Mouse (Mus musculus) monocyte, adult 5-6 weeks (primary cell): Measurements from ENCODE around the gene Zfp512b. TPM values are rescaled to one million over a fixed set of nuclear protein-coding genes. Genes with fewer than 3 reads are reported as not detected.
A peak's percentile ranks its signal among the peaks of the same experiment; 100 is the strongest.

Source experiments
- ATAC-seq: fragments of 153-309, 156-312 bp; replicated peaks from 2 replicates; pipeline ENCODE4 v1.8.0; 2017; ENCODE audit warnings: mild to moderate bottlenecking; ENCODE audit not compliant: low TSS enrichment, insufficient number of reproducible peaks, severe bottlenecking, poor library complexity, low FRiP score
- total RNA-seq: library from RNA; stranded (forward); fragments of 200-1000, 200-491, 200-594 nt; gene quantifications from 3 replicates; pipeline ENCODE4 v1.2.3, GENCODE M21; 2017

The Zfp512b gene
- total RNA-seq, 1 experiment from 2014 or later, result 6.6 TPM

DNA sequence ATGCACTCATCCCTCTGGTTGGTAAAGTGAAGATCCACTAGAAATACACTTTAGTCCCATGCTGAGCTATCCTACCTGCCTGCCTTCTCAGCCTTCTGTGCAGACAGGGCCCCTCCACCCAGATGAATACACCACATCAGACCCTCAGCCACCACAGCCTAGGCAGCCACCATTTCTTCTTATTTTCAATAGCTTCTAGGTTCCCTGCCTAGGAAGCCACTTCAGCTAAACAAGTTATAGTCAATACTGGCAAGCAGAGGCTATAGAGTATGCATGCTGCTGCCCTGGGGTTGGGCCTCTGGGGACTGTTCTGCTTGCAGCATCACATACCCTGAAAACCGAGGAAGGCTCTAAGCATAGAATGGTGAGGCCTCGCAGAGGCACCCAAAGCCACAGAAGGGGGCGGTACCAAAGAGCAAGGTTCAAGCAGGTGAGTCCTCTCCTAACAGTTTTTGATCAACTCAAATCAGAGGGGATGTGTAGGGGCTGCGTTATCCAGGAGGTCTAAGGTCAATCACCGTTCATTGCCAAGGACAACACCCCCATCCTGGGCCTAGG, 996 bp downstream of the Zfp512b start, which contains the start of gene Prpf6:
TSS of gene Prpf6 (plus strand) at position 341 of the 558 bp plus-strand sequence.
- no peak for ATAC-seq

DNA sequence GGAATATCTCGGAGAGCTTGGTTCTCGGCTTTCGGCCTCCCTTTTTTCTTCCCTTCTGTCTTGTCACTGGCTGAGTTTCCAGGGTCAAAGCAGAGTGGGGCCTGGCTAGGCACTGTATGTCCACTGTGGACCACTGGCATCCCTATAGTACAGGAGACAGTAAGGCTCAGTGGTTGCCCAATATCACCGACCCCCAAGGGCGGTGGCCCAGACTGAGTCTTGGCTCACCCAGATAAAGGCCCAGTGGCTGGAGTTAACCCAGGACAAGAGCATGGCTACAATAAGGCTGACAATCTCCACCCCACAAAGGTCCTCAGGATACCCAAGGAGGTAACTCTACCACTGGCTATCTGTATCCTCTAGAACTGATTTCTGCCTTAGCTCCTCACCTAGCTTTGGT, 2.1 kb downstream of the Zfp512b start:
- no peak for ATAC-seq

DNA sequence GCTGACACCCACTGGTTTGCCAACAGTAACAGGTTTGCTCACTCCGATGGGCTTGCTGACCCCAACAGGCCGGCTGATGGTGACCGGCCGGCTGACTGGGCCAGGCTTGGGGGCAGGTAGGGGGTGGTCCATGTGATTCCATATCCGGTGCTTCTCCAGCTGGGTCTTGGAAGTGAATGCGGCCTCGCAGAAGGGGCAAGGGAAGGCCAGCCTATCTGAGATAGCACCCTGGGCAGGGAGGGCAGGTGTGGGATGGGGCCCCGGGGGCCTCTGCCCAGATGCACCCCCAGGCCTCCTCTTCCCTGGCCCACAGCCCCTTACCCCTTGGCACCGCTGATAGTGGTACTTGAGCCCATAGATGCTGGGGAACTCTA, 2.9 kb downstream of the Zfp512b start:
- no peak for ATAC-seq

GRCm38 (mm10) chr2:181589011-181589731, 3.4 kb downstream of the Zfp512b start:
- ATAC-seq, result no peak

GRCm38 (mm10) chr2:181588229-181588780, 4.3 kb downstream of the Zfp512b start:
- no peak for ATAC-seq

DNA sequence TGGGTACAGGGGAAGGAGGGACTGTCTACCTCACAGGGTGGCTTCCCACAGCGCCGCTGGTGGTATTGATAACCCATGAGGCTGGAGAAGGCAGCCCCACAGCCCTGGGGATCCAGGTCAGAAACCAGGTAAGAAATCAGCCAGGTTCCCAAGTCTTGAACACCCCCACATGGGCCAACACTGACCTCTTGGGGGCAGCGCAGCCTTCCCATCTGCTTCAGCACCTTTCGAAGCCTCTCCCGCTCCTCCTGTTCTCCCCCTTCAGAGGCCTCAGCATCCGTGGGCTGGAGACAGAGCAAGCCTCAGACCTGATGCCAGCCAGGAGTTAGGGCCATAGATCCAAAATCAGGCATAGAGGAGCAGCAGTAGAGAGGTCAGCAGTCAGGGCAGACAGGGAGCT, 4.8 kb downstream of the Zfp512b start:
- no peak for ATAC-seq

DNA sequence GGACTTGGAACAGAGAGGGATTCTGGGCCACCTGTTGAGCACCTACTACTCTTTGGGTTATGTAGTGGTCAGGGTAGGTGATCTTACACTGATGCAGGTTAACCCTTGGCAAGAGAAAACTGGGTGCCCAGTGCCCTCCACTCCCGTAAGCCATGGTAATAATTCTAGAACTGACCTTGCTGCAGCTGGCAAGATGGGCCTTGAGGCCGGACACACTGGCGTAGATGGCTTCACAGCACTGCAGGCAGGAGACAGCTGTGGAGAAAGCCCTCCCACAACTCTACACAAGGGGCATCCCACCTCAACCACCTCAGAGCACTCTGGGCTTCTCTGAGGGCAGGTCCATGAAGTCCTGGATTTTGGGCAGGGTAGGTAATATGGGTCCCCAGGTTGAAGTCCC, 6.5 kb downstream of the Zfp512b start:
- ATAC-seq, result no peak

DNA sequence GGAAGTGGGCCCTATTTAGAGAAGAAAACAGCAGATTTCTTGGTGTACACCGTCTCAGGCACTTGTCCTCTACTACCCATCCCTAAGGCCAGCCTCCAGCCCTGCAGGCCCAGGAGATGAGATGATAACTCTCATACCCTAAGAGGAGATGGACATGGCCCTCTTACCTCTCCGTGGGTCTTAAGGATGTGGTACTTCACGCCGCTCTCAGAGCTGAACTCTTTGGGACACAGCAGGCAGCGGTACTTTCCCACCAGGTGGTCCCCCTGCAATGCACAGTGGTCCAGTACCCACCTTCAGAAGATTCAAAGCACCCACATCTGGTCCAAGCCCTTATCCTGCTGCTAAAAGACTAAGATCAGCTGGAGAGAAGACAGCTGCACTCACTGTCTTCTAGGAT, 7.1 kb downstream of the Zfp512b start:
- ATAC-seq, result no peak

- no peak for ATAC-seq
These were observed 8.1 kb downstream of the Zfp512b start, which contains the start of gene Uckl1 for GRCm38 (mm10) chr2:181584411-181584942. Gene Uckl1 (minus strand): TSS chr2:181584892.

DNA sequence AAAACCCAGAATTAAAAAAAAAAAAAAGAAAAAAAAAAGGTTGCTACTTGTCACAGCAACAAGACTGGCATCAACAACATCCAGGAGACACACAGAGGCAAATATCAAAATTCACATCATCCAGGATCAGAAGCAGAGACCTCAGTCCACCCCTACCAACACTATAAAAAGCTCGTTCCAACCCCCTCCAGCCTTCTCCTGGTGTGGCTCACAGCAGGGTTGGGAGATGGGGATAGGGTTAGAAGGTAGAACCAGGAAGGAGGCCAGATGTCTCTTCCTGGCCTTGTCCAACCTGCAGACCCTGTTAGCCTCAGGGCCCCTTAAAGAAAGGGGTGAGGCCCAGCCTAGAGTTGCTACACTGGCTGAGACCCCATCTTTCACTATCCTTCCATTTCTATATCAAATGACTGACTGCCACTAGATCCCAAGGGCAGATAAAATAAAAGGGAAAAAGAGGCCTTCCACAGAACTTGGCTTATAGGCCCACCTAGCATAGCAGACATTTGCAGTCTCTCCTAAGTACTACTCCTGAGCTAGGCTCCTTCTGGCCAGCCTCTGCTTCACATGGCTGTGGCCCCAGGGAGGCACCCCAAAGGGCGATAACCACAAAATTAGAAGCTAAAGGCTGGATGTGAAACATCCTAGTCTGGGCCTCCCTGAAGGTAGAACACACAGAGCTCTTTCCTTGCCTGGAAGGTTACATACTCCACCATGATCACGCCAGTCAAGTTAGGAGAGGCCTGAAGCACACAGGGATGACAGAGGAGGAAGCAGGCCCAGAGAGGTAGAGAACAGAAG, 8.9 kb downstream of the Zfp512b start:
- ATAC-seq, result no peak

DNA sequence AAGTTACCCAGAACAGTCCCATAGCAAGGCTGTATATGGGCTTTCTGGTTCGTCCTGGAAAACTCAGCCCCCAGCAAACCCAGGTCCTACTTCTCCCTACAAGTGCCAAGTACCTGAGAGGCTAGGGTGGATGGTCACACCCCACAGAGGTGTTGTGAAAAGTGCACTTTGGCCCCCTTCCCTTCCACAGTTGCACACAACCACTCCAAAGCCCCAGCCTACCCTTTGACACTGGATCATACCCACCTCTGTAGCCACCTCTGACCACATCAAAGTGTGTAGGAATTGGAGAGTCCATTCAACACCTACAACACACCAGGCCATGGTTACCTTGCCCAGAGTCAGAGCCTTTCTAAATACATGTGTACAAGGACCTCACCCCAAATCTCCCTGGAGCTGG, 9.7 kb downstream of the Zfp512b start:
- no peak for ATAC-seq

GRCm38 (mm10) chr2:181582358-181582757, 10.2 kb downstream of the Zfp512b start:
- no peak for ATAC-seq

GRCm38 (mm10) chr2:181581402-181582120, 11.0 kb downstream of the Zfp512b start:
- ATAC-seq, result peak; percentile 58

DNA sequence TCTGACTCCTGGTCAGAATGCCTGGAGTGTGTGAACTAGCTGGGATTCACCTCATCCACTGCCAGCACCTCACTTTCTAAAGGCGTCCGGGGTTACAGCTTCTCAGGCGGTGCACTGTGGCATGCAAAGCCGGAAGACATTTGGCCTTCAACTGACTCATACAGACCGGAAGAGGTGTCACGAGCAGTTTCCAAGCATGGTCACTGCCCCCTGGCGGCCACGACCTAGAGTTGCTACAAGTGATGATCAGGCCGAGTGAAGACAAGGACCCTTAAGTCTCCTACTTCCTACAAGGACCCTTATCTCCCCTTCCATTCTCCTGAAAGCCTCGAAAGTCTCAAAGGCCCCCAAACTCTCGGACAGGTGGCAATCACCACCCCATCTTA, 11.6 kb downstream of the Zfp512b start:
- peak; percentile 86 for ATAC-seq

GRCm38 (mm10) chr2:181580131-181580772, 12.4 kb downstream of the Zfp512b start:
- no peak for ATAC-seq

- ATAC-seq, result no peak
These were observed 12.9 kb downstream of the Zfp512b start for GRCm38 (mm10) chr2:181579681-181580080.

GRCm38 (mm10) chr2:181578790-181579618, 13.6 kb downstream of the Zfp512b start:
- no peak for ATAC-seq
